Mouse (Mus musculus) megakaryocyte, embryonic 14.5 days (primary cell): ENCODE results near the gene Rlf. TPM values are rescaled to one million over a fixed set of nuclear protein-coding genes. Genes with fewer than 3 reads are reported as not detected.
A peak's percentile ranks its signal among the peaks of the same experiment; 100 is the strongest.

Experiments
- H3K27me3 ChIP-seq: replicated peaks from 2 replicates; pipeline ENCODE3; 2012; ENCODE audit warnings: inconsistent platforms
- H3K36me3 ChIP-seq: replicated peaks from 2 replicates; pipeline ENCODE3; 2012; ENCODE audit warnings: low read length, inconsistent platforms, mixed read lengths
- H3K4me1 ChIP-seq: 2 replicates; pipeline ENCODE4 v1.6.1; 2012; ENCODE audit warnings: inconsistent platforms
- H3K4me3 ChIP-seq: replicated peaks from 2 replicates; pipeline ENCODE3; 2012; ENCODE audit warnings: moderate library complexity, mild to moderate bottlenecking, inconsistent platforms
- H3K9me3 ChIP-seq: 2 replicates; pipeline ENCODE4 v1.6.1; 2012; ENCODE audit warnings: inconsistent platforms
- FLI1 ChIP-seq: IDR thresholded peaks from 2 replicates; pipeline ENCODE4 v1.6.1; 2012; ENCODE audit warnings: low read length, inconsistent platforms, mixed read lengths
- GATA1 ChIP-seq: IDR thresholded peaks from 3 replicates; pipeline ENCODE4 v1.6.1; 2012; ENCODE audit warnings: mixed read lengths, low read length, inconsistent platforms, borderline replicate concordance
- polyA plus RNA-seq: library from polyadenylated mRNA; stranded (reverse); fragments of >175 nt; gene quantifications from 2 replicates; pipeline ENCODE4 v1.2.3, GENCODE M21; 2012; ENCODE audit warnings: low replicate concordance; ENCODE audit not compliant: insufficient read depth

The Rlf gene
- polyA plus RNA-seq, result 0.35 and 0.93 TPM in 2 replicates

GRCm38 (mm10) chr4:121214793-121215304, at the start of gene Rlf:
Gene Rlf (minus strand): TSS chr4:121215084.
- H3K9me3 ChIP-seq, result no peaks in the 10 kb centered on the region
- TF ChIP-seq GATA1 (no peak), FLI1 (no peak)
- peaks cover 4% of the 10 kb centered on the region for H3K27me3 ChIP-seq
- H3K4me1 ChIP-seq, result peaks cover 42% of the 10 kb centered on the region
- peaks cover 11% of the 10 kb centered on the region for H3K36me3 ChIP-seq
- H3K4me3 ChIP-seq, result peak within 1 kb of the TSS; percentile 98

DNA sequence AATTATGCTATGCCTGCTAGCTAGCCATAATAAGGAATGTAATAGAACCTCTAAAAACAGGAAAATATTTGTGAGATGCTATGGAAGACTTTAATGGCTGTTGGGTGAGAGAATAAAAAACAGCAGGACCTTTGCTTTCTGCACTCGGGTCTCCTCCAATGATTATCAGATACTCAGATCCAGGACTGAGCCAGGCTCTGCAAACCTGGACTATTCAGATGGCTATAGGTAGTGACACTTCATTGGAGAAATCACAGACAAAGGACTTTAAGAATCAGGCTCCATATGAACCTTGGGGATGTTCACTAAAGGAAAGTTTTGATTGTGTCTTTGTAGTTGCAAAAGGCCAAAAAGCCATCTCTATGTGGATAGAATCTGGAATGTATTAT, 26.7 kb upstream of the Rlf start:
- no peak for TF ChIP-seq FLI1
- TF ChIP-seq GATA1, result no peak
- Histone ChIP-seq H3K27me3 (peaks cover 12% of the 10 kb centered on the region), H3K4me3 (no peak overlapping the region), H3K36me3 (no peaks in the 10 kb centered on the region), H3K9me3 (no peaks in the 10 kb centered on the region), H3K4me1 (peaks cover 4% of the 10 kb centered on the region; the same call in 1 of the 2 replicates)

DNA sequence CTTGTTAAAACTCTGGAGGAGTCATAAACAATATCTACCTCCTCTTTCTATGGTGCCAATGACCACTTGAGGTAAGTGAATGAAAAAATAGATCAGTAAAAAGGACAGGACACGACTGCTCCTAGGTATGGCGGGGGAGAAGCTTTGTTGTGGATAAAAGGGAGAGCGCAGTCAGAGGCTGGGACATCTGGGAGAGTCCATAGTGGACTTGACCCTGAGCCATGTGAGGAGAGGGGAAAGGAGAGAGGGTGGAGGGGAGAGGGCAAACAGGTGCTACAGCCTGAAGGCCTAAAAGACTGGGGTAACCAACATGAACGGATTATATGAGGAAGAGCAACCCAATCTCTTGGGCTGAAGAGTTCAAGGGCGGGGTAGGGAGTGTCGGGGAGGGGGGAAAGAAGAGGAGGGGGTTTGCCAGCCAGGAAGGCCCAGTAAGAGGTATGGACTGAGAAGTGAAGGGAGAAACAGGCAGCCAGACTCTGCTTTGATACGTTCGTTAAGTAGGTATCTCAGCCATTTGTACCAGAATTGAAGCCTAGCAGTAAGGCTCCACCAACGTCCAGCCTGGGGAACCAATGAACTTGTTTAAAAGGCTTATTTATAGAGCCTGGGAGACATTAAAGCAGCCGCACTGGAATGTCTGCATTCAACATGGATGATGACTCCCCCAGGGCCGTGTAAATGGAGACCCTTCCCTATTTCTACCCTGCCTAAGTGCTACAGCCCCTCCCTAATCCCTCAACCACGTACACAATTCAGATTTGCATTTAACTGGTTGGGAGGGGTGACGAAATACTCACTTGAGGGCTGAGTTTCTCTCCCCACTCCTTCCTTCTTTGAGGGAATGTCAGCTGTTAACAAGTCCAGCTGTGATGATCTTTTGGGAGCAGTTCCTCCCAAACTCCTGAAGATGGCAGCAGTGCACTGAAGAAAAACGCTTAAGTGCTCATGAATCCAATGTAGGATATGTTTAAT, 26.0 kb upstream of the Rlf start:
- peaks cover 4% of the 10 kb centered on the region; the same call in 1 of the 2 replicates for H3K4me1 ChIP-seq
- H3K36me3 ChIP-seq, result no peaks in the 10 kb centered on the region
- H3K27me3 ChIP-seq, result peaks cover 15% of the 10 kb centered on the region
- H3K4me3 ChIP-seq, result peak overlapping the region; percentile 18
- no peaks in the 10 kb centered on the region for H3K9me3 ChIP-seq
- TF ChIP-seq FLI1, result no peak
- no peak for TF ChIP-seq GATA1

DNA sequence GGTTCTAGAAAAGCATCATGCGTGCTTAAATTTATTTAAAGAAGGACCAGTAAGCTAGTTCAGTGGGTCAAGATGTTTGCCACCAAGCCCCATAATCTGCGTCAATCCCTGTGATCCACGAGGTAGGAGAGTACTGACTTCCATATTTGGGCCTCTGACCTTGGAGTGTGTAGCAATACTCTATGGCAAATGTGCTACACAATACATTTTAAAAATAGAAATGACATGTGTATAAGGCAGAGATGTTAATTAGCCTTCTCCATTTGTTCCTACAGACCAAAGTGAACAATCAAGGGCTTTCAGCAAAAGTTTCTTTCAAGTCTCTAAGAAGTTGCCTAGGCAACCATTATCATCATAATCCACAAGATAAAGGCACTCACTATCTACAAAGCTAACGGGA, 25.0 kb upstream of the Rlf start:
- H3K36me3 ChIP-seq, result no peaks in the 10 kb centered on the region
- no peak overlapping the region for H3K4me3 ChIP-seq
- no peaks in the 10 kb centered on the region for H3K9me3 ChIP-seq
- H3K27me3 ChIP-seq, result peaks cover 18% of the 10 kb centered on the region
- peaks cover 4% of the 10 kb centered on the region; the same call in 1 of the 2 replicates for H3K4me1 ChIP-seq
- TF ChIP-seq FLI1 (no peak), GATA1 (no peak)

- Histone ChIP-seq H3K4me1 (peaks cover 13% of the 10 kb centered on the region), H3K9me3 (no peaks in the 10 kb centered on the region), H3K27me3 (peaks cover 10% of the 10 kb centered on the region), H3K36me3 (no peaks in the 10 kb centered on the region), H3K4me3 (peak overlapping the region; percentile 59)
- TF ChIP-seq GATA1, result no peak
- no peak for TF ChIP-seq FLI1
Observed at GRCm38 (mm10) chr4:121231772-121232414, 17.0 kb upstream of the Rlf start.

GRCm38 (mm10) chr4:121230943-121231614, 16.2 kb upstream of the Rlf start:
- H3K9me3 ChIP-seq, result peaks cover 4% of the 10 kb centered on the region
- TF ChIP-seq GATA1, result no peak
- no peak for TF ChIP-seq FLI1
- no peaks in the 10 kb centered on the region for H3K36me3 ChIP-seq
- H3K27me3 ChIP-seq, result peaks cover 7% of the 10 kb centered on the region
- peaks cover 13% of the 10 kb centered on the region for H3K4me1 ChIP-seq
- H3K4me3 ChIP-seq, result peak overlapping the region; percentile 89

- Histone ChIP-seq H3K4me3 (no peak overlapping the region), H3K4me1 (peaks cover 13% of the 10 kb centered on the region), H3K27me3 (peaks cover 2% of the 10 kb centered on the region), H3K36me3 (no peaks in the 10 kb centered on the region), H3K9me3 (peaks cover 9% of the 10 kb centered on the region)
- TF ChIP-seq FLI1 (no peak), GATA1 (no peak)
Observed at GRCm38 (mm10) chr4:121227072-121227471, 12.2 kb upstream of the Rlf start.

GRCm38 (mm10) chr4:121225177-121225576, 10.3 kb upstream of the Rlf start:
- Histone ChIP-seq H3K27me3 (peaks cover 5% of the 10 kb centered on the region), H3K4me1 (no peaks in the 10 kb centered on the region), H3K9me3 (peaks cover 9% of the 10 kb centered on the region), H3K36me3 (no peaks in the 10 kb centered on the region), H3K4me3 (no peak overlapping the region)
- TF ChIP-seq FLI1 (no peak), GATA1 (no peak)

GRCm38 (mm10) chr4:121223136-121223535, 8.3 kb upstream of the Rlf start:
- TF ChIP-seq FLI1 (no peak), GATA1 (no peak)
- H3K36me3 ChIP-seq, result no peaks in the 10 kb centered on the region
- H3K27me3 ChIP-seq, result peaks cover 6% of the 10 kb centered on the region
- no peak overlapping the region for H3K4me3 ChIP-seq
- no peaks in the 10 kb centered on the region for H3K4me1 ChIP-seq
- H3K9me3 ChIP-seq, result peaks cover 9% of the 10 kb centered on the region
